18 mouse cellular contexts compared by ENCODE assay signal in genomic region chr12:117809327-117810017, GRCm38 (mm10). TPM values are rescaled to one million over a fixed set of nuclear protein-coding genes. Genes with fewer than 3 reads are reported as not detected.
DNase-seq lines count a peak whose midpoint lies in the region; ATAC-seq and TF ChIP-seq lines count a peak whose summit lies in the region.
"Had no signal": no experiment of that assay in that cellular context is flagged by ENCODE, and none has a peak within 500 bp of the region (broad histone marks: within the 10 kb centered on the region; RNA-seq: fewer than 3 reads in every experiment).

No protein-coding gene starts in this region.

- DNase-seq in heart, adult 9 months (ENCODE audit: low spot score in 2 of 2) = no peak
- DNase-seq in layer of hippocampus, adult 18-20 months (ENCODE audit: low spot score in 2 of 2) = no peak
- DNase-seq in urinary bladder, postnatal 25 days (ENCODE audit: low spot score) = no peak
- DNase-seq: adrenal gland, postnatal 36 days; cerebellum, adult 11 months; gastrocnemius, adult 2 months; layer of hippocampus, adult 9-11 months; left cerebral cortex, postnatal 4 days; liver, embryonic 13.5 days; lung, postnatal 36 days; right cerebral cortex, postnatal 4 days had no signal

- ATAC-seq in heart, embryonic 13.5 days (ENCODE audit: extremely low read depth, insufficient number of reproducible peaks, low FRiP score, low TSS enrichment) = no peak
- ATAC-seq in granulocyte monocyte progenitor cell, adult 5-6 weeks (replicated peaks; ENCODE audit: poor library complexity, severe bottlenecking) = peak; percentile 4; the same call in 1 of the 2 replicates
- peak; percentile 20 for ATAC-seq in midbrain, embryonic 12.5 days (ENCODE audit: low FRiP score, low read depth)
- no peak for ATAC-seq in megakaryocyte progenitor cell, adult 5-6 weeks (replicated peaks; ENCODE audit: poor library complexity)

- H3K36me3 ChIP-seq in heart, embryonic 13.5 days = no peaks in the 10 kb centered on the region
- no peaks in the 10 kb centered on the region for H3K36me3 ChIP-seq in midbrain, embryonic 12.5 days
- H3K36me3 ChIP-seq: liver, embryonic 13.5 days; stomach, embryonic 15.5 days had no signal

- peak overlapping the region; percentile 11; the same call in 1 of the 2 replicates for H3K4me2 ChIP-seq in heart, embryonic 13.5 days
- peak overlapping the region; percentile 17 for H3K4me2 ChIP-seq in midbrain, embryonic 12.5 days (replicated peaks)
- H3K4me2 ChIP-seq: liver, embryonic 13.5 days; stomach, embryonic 15.5 days had no signal

- no peaks in the 10 kb centered on the region for H3K9me3 ChIP-seq in heart, embryonic 13.5 days
- H3K9me3 ChIP-seq in midbrain, embryonic 12.5 days = no peaks in the 10 kb centered on the region
- H3K9me3 ChIP-seq: liver, embryonic 13.5 days; stomach, embryonic 15.5 days had no signal

- H3K4me1 ChIP-seq in heart, embryonic 13.5 days = no peaks in the 10 kb centered on the region; the same call in none of the 2 replicates
- peaks cover 53% of the 10 kb centered on the region for H3K4me1 ChIP-seq in midbrain, embryonic 12.5 days
- peaks cover 30% of the 10 kb centered on the region for H3K4me1 ChIP-seq in olfactory bulb, adult 2 months (ENCODE audit: control insufficient read depth, insufficient read depth, low read length)
- H3K4me1 ChIP-seq: stomach, embryonic 15.5 days had no signal

- H3K27ac ChIP-seq in heart, embryonic 13.5 days (replicated peaks) = no peak overlapping the region
- H3K27ac ChIP-seq in midbrain, embryonic 12.5 days (replicated peaks) = peak overlapping the region; percentile 35; the same call in 1 of the 2 replicates
- H3K27ac ChIP-seq in olfactory bulb, adult 2 months (ENCODE audit: insufficient read depth, low read depth, low read length) = peak overlapping the region; percentile 98
- H3K27ac ChIP-seq: gastrocnemius, adult 2 months; kidney, postnatal 0 days; liver, embryonic 13.5 days; stomach, embryonic 15.5 days had no signal

- H3K9ac ChIP-seq in heart, embryonic 13.5 days = no peak overlapping the region
- H3K9ac ChIP-seq in midbrain, embryonic 12.5 days (replicated peaks) = no peak overlapping the region
- H3K9ac ChIP-seq: liver, embryonic 13.5 days; stomach, embryonic 15.5 days had no signal

- WGBS in heart, embryonic 13.5 days = 56% methylated on average over 10 of the region's 10 CpGs
- 38% methylated on average over 10 of the region's 10 CpGs for WGBS in midbrain, embryonic 12.5 days
- WGBS in olfactory bulb, adult 2 months = 21% methylated on average over 10 of the region's 10 CpGs

- peaks cover 19% of the 10 kb centered on the region for H3K27me3 ChIP-seq in heart, embryonic 13.5 days (replicated peaks)
- H3K27me3 ChIP-seq in midbrain, embryonic 12.5 days = peaks cover 43% of the 10 kb centered on the region

- no peak overlapping the region for H3K4me3 ChIP-seq in heart, embryonic 13.5 days
- H3K4me3 ChIP-seq in midbrain, embryonic 12.5 days = no peak overlapping the region
- H3K4me3 ChIP-seq in olfactory bulb, adult 2 months (ENCODE audit: insufficient read depth, low read depth, low read length) = no peak overlapping the region
- H3K4me3 ChIP-seq: gastrocnemius, adult 2 months; liver, embryonic 13.5 days; stomach, embryonic 15.5 days had no signal

- TF ChIP-seq CTCF in olfactory bulb, adult 2 months (IDR thresholded peaks at IDR 0.05; ENCODE audit: insufficient read depth, low read depth, low read length) = no peak

- no peak for TF ChIP-seq POLR2A in olfactory bulb, adult 2 months (IDR thresholded peaks at IDR 0.05; ENCODE audit: insufficient read depth, low read depth, low read length)

RNA-seq across cellular contexts. Expression of gene Cdca7l, which starts 5.4 kb away (rescaled TPM):
- polyA plus RNA-seq in heart, embryonic 13.5 days (2015; fragmentation: Nextera tagmentation; extraction: Ambion mirVana) = 15.4 and 16.3 TPM in 2 replicates
- 63.2 and 75.7 TPM in 2 replicates for total RNA-seq in granulocyte monocyte progenitor cell, adult 5-6 weeks (2014; fragmentation: Nextera tagmentation)
- 130 and 145 TPM in 2 replicates for total RNA-seq in granulocyte monocyte progenitor cell, adult 5-6 weeks (2017)
- 26.0 and 28.6 TPM in 2 replicates for polyA plus RNA-seq in midbrain, embryonic 12.5 days (2016; fragmentation: Nextera tagmentation; extraction: Ambion mirVana)
- not detected in 2 replicates for polyA plus RNA-seq in olfactory bulb, adult 2 months (2012; ENCODE audit: insufficient read depth, insufficient read length, low replicate concordance, missing spikeins)
- 1 to 10 TPM; 1.5 to 1.6 TPM for total RNA-seq in layer of hippocampus, adult 18-20 months (2021)
- total RNA-seq in megakaryocyte progenitor cell, adult 5-6 weeks (2015) = 60.2 and 64.5 TPM in 2 replicates
- total RNA-seq in megakaryocyte progenitor cell, adult 5-6 weeks (2017) = 150 and 189 TPM in 2 replicates
- total RNA-seq: gastrocnemius, adult 2 months had no signal

Comparison
In these comparisons a context has a peak if more than half of its experiments do, and no peak if none do; other contexts are left out.
1. ATAC-seq: peak in granulocyte monocyte progenitor cell, adult 5-6 weeks (single experiment) and midbrain, embryonic 12.5 days (single experiment); none in heart, embryonic 13.5 days (single experiment) and megakaryocyte progenitor cell, adult 5-6 weeks (single experiment).
2. RNA of gene Cdca7l, which starts 5.4 kb away (total RNA-seq): 60.2 to 189 TPM in megakaryocyte progenitor cell, adult 5-6 weeks and 63.2 to 145 TPM in granulocyte monocyte progenitor cell, adult 5-6 weeks; 1.5 to 1.6 TPM in layer of hippocampus, adult 18-20 months; every median in the first group is over 10 times any median in the second.